Mouse (Mus musculus) heart, postnatal 0 days (tissue): Measurements from ENCODE around the gene Maml2. TPM values are rescaled to one million over a fixed set of nuclear protein-coding genes. Genes with fewer than 3 reads are reported as not detected.

Experiments used
- ATAC-seq: fragments of 200-750 bp; cut with Nextera tagmentation; 2 replicates; pipeline ENCODE4 v1.8.0; 2017; ENCODE audit warnings: low read depth, moderate number of reproducible peaks, moderate library complexity; ENCODE audit not compliant: insufficient read depth
- DNase-seq: peaks from one replicate; pipeline ENCODE4 v3.0.0-alpha.2; 2016; ENCODE audit warnings: low spot score
- H3K27ac ChIP-seq: fragments of 300-500 bp; sonication (generic); 2 replicates; pipeline ENCODE4 v1.5.1; 2014; ENCODE audit warnings: low read depth, mild to moderate bottlenecking
- H3K27me3 ChIP-seq: fragments of 300-500 bp; sonication (generic); 2 replicates; pipeline ENCODE4 v1.6.1; 2014; ENCODE audit warnings: low read length, mixed read lengths; ENCODE audit not compliant: control insufficient read depth, insufficient read depth
- H3K36me3 ChIP-seq: fragments of 300-500 bp; sonication (generic); replicated peaks from 2 replicates; pipeline ENCODE4 v1.6.1; 2014; ENCODE audit warnings: low read length, mixed read lengths; ENCODE audit not compliant: control insufficient read depth, insufficient read depth
- H3K4me1 ChIP-seq: fragments of 300-500 bp; sonication (generic); 2 replicates; pipeline ENCODE4 v1.6.1; 2014; ENCODE audit warnings: antibody characterized with exemption; ENCODE audit not compliant: control insufficient read depth, insufficient read depth
- H3K4me2 ChIP-seq: fragments of 300-500 bp; sonication (generic); 2 replicates; pipeline ENCODE4 v1.6.1; 2014; ENCODE audit warnings: low read depth, mild to moderate bottlenecking, low read length, moderate library complexity
- H3K4me3 ChIP-seq: fragments of 300-500 bp; sonication (generic); 2 replicates; pipeline ENCODE4 v1.5.1; 2014; ENCODE audit warnings: low read depth, low read length
- H3K9ac ChIP-seq: fragments of 300-500 bp; sonication (generic); replicated peaks from 2 replicates; pipeline ENCODE4 v1.6.1; 2014; ENCODE audit warnings: low read depth, low read length, mixed read lengths
- H3K9me3 ChIP-seq: fragments of 300-500 bp; sonication (generic); replicated peaks from 2 replicates; pipeline ENCODE4 v1.6.1; 2016; ENCODE audit warnings: low read length; ENCODE audit not compliant: control insufficient read depth
- CTCF ChIP-seq: IDR thresholded peaks from 2 replicates; pipeline ENCODE4 v1.5.1; 2016; ENCODE audit warnings: antibody characterized with exemption, control low read depth, low read depth
- EP300 ChIP-seq: IDR thresholded peaks from 2 replicates; pipeline ENCODE4 v1.6.1; 2016; ENCODE audit warnings: antibody characterized with exemption, low read depth
- WGBS: fragments of 180-500 bp; shearing (Covaris S2); extraction: QIAGEN DNeasy Blood & Tissue Kit; methylation state at CpG from one replicate; pipeline ENCODE4 v1.1.7; 2014; 5-methylcytosine and 5-hydroxymethylcytosine counted together
- polyA plus RNA-seq: library from polyadenylated mRNA; unstranded; fragments of >200 nt; fragmentation: Nextera tagmentation; extraction: Ambion mirVana; gene quantifications from 2 replicates; pipeline ENCODE4 v1.2.1, GENCODE M21; 2015
- total RNA-seq: library from RNA; depleted of rRNA; stranded (reverse); fragments of >200 nt; gene quantifications from 2 replicates; pipeline ENCODE4 v1.2.3, GENCODE M21; 2014; ENCODE audit warnings: low replicate concordance

Maml2 gene
- total and polyA plus RNA-seq, 2 experiments from 2014 or later, result 6.0 to 7.0 TPM

DNA sequence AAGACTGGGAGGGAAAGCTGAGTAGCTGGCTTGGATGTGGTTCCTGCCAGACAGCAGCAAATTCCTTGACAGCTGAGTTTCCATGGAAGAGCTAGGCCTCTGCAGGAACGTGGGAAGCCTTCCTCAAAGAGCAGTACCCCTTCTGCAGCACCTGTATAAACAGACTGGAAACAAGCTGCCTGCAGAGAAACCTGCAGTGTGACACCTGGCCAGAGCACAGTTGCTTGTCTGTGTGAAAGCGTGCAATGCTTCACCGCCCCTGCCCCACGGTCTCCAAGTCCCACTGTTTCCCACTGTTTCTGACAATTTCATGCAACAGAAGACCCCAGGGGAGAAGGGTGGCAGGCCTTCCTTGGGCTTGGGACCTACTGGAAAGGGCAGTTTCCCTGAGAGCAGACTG, 241.8 kb downstream of the Maml2 start:
- no peak overlapping the region for H3K4me3 ChIP-seq
- H3K4me2 ChIP-seq, result no peak overlapping the region
- H3K27ac ChIP-seq, result no peak overlapping the region
- DNase-seq (no peak), ATAC-seq (no peak)
- 64% methylated on average over 4 of the region's 4 CpGs for WGBS
- TF ChIP-seq EP300, result no peak
- no peak for TF ChIP-seq CTCF
- no peak overlapping the region for H3K9ac ChIP-seq
- no peaks in the 10 kb centered on the region for H3K27me3 ChIP-seq
- H3K9me3 ChIP-seq, result no peaks in the 10 kb centered on the region
- H3K4me1 ChIP-seq, result 0 out of 2 replicates have a peak, but pooled peaks cover 7% of the 10 kb centered on the region
- H3K36me3 ChIP-seq, result no peaks in the 10 kb centered on the region

- Histone ChIP-seq H3K27ac (no peak overlapping the region), H3K9ac (no peak overlapping the region), H3K27me3 (no peaks in the 10 kb centered on the region), H3K9me3 (no peaks in the 10 kb centered on the region), H3K36me3 (no peaks in the 10 kb centered on the region), H3K4me2 (no peak overlapping the region), H3K4me1 (0 out of 2 replicates have a peak, but pooled peaks cover 7% of the 10 kb centered on the region), H3K4me3 (no peak overlapping the region)
- DNase-seq (no peak), ATAC-seq (no peak)
- 95% methylated on average over 2 of the region's 2 CpGs for WGBS
- no peak for TF ChIP-seq EP300
Observed at GRCm38 (mm10) chr9:13540227-13540626, 242.5 kb downstream of the Maml2 start.

- H3K27ac ChIP-seq, result no peak overlapping the region
- H3K4me2 ChIP-seq, result no peak overlapping the region
- no peaks in the 10 kb centered on the region for H3K9me3 ChIP-seq
- no peaks in the 10 kb centered on the region for H3K27me3 ChIP-seq
- no peaks in the 10 kb centered on the region for H3K36me3 ChIP-seq
- TF ChIP-seq EP300 (no peak), CTCF (no peak)
- 0 out of 2 replicates have a peak, but pooled peaks cover 7% of the 10 kb centered on the region for H3K4me1 ChIP-seq
- WGBS, result 54% methylated on average over 6 of the region's 6 CpGs
- DNase-seq (no peak), ATAC-seq (no peak)
- no peak overlapping the region for H3K4me3 ChIP-seq
- H3K9ac ChIP-seq, result no peak overlapping the region
Observed at GRCm38 (mm10) chr9:13540781-13541180, 243.0 kb downstream of the Maml2 start.

GRCm38 (mm10) chr9:13543167-13543566, 245.4 kb downstream of the Maml2 start:
- DNase-seq, result peak; percentile 61
- Histone ChIP-seq H3K9ac (no peak overlapping the region), H3K36me3 (no peaks in the 10 kb centered on the region), H3K9me3 (no peaks in the 10 kb centered on the region), H3K4me3 (no peak overlapping the region), H3K4me1 (0 out of 2 replicates have a peak, but pooled peaks cover 7% of the 10 kb centered on the region), H3K27ac (no peak overlapping the region; the same call in 1 of the 2 replicates), H3K27me3 (no peaks in the 10 kb centered on the region), H3K4me2 (peak overlapping the region; percentile 36)
- TF ChIP-seq EP300 (no peak), CTCF (no peak)
- peak; percentile 68 for ATAC-seq
- 22% methylated on average over 8 of the region's 8 CpGs for WGBS

GRCm38 (mm10) chr9:13544133-13544532, 246.4 kb downstream of the Maml2 start:
- Histone ChIP-seq H3K27ac (no peak overlapping the region), H3K9me3 (no peaks in the 10 kb centered on the region), H3K9ac (no peak overlapping the region), H3K27me3 (no peaks in the 10 kb centered on the region), H3K4me3 (no peak overlapping the region), H3K4me2 (no peak overlapping the region), H3K36me3 (no peaks in the 10 kb centered on the region), H3K4me1 (0 out of 2 replicates have a peak, but pooled peaks cover 7% of the 10 kb centered on the region)
- ATAC-seq (no peak), DNase-seq (no peak)
- TF ChIP-seq CTCF, result no peak
- 46% methylated on average over 8 of the region's 8 CpGs for WGBS

GRCm38 (mm10) chr9:13545726-13546125, 248.0 kb downstream of the Maml2 start:
- no peak overlapping the region for H3K9ac ChIP-seq
- no peak overlapping the region for H3K4me3 ChIP-seq
- H3K36me3 ChIP-seq, result no peaks in the 10 kb centered on the region
- no peaks in the 10 kb centered on the region for H3K27me3 ChIP-seq
- H3K4me1 ChIP-seq, result 0 out of 2 replicates have a peak, but pooled peaks cover 11% of the 10 kb centered on the region
- H3K27ac ChIP-seq, result no peak overlapping the region
- WGBS, result 64% methylated on average over 6 of the region's 6 CpGs
- TF ChIP-seq EP300, result no peak
- no peak for TF ChIP-seq CTCF
- H3K9me3 ChIP-seq, result no peaks in the 10 kb centered on the region
- no peak overlapping the region for H3K4me2 ChIP-seq
- no peak for ATAC-seq
- DNase-seq, result no peak
